Mouse (Mus musculus) spleen, adult 2 months (tissue): ENCODE results near the gene P4ha3.

Experiments
- CTCF ChIP-seq: fragments of 200-500 bp; IDR thresholded peaks from 2 replicates; pipeline ENCODE4 v1.5.1; 2011; ENCODE audit warnings: mild to moderate bottlenecking, inconsistent platforms; ENCODE audit not compliant: insufficient read depth, insufficient read length, insufficient replicate concordance; ENCODE audit errors: extremely low read depth
- POLR2A ChIP-seq: fragments of 200-500 bp; IDR thresholded peaks from 2 replicates; pipeline ENCODE4 v1.6.1; 2011; ENCODE audit warnings: low read depth, low read length, inconsistent platforms

GRCm38 (mm10) chr7:100298861-100299510 lies 13.7 kb downstream of the P4ha3 start:
- TF ChIP-seq CTCF (no peak), POLR2A (no peak)
